Mouse (Mus musculus): ENCODE measurements at regions not wholly inside any gene's neighbourhood (a gene's known extent, or its start where the extent isn't known, plus 50 kb on each side); places are given as distances from the start of the nearest gene placed in this dataset.

GRCm38 (mm10) chr3:115792606-115793005 is 77.7 kb upstream of the S1pr1 start:
- Histone ChIP-seq H3K36me3 (no peaks in the 10 kb centered on the region), H3K4me3 (no peak overlapping the region), H3K4me1 (replicated peaks) (no peaks in the 10 kb centered on the region), H3K9me3 (no peaks in the 10 kb centered on the region), H3K4me2 (no peak overlapping the region), H3K27me3 (no peaks in the 10 kb centered on the region), H3K27ac (no peak overlapping the region), H3K9ac (no peak overlapping the region)
- no peak for ATAC-seq (ENCODE audit: low FRiP score)
- 72% methylated on average over 3 of the region's 4 CpGs for WGBS

- Histone ChIP-seq H3K9me3 (no peaks in the 10 kb centered on the region), H3K9ac (no peak overlapping the region), H3K27me3 (no peaks in the 10 kb centered on the region), H3K36me3 (no peaks in the 10 kb centered on the region), H3K27ac (no peak overlapping the region), H3K4me2 (no peak overlapping the region), H3K4me1 (replicated peaks) (no peaks in the 10 kb centered on the region), H3K4me3 (no peak overlapping the region)
- no peak for ATAC-seq (ENCODE audit: low FRiP score)
- WGBS = 65% methylated on average over 12 of the region's 12 CpGs
These were observed 78.6 kb upstream of the S1pr1 start for GRCm38 (mm10) chr3:115793344-115794059.

- ATAC-seq (ENCODE audit: low FRiP score) = no peak
- WGBS = 96% methylated on average over 10 of the region's 10 CpGs
- no peak overlapping the region for H3K4me2 ChIP-seq
- H3K4me1 ChIP-seq (replicated peaks) = no peaks in the 10 kb centered on the region
- H3K4me3 ChIP-seq = no peak overlapping the region
- no peak overlapping the region for H3K9ac ChIP-seq
- no peaks in the 10 kb centered on the region for H3K9me3 ChIP-seq
- H3K27me3 ChIP-seq = no peaks in the 10 kb centered on the region
- no peak overlapping the region for H3K27ac ChIP-seq
- H3K36me3 ChIP-seq = no peaks in the 10 kb centered on the region
These were observed 84.5 kb upstream of the S1pr1 start for GRCm38 (mm10) chr3:115799326-115799725.

GRCm38 (mm10) chr3:115799981-115800380 is 85.1 kb upstream of the S1pr1 start:
- no peaks in the 10 kb centered on the region for H3K27me3 ChIP-seq
- H3K9me3 ChIP-seq = no peaks in the 10 kb centered on the region
- no peaks in the 10 kb centered on the region for H3K36me3 ChIP-seq
- no peak overlapping the region for H3K4me3 ChIP-seq
- no peak overlapping the region for H3K27ac ChIP-seq
- WGBS = 88% methylated on average over 2 of the region's 2 CpGs
- ATAC-seq (ENCODE audit: low FRiP score) = no peak
- no peak overlapping the region for H3K9ac ChIP-seq
- no peak overlapping the region for H3K4me2 ChIP-seq
- no peaks in the 10 kb centered on the region for H3K4me1 ChIP-seq (replicated peaks)

- ATAC-seq (ENCODE audit: low FRiP score) = no peak
- H3K27ac ChIP-seq = no peak overlapping the region
- H3K36me3 ChIP-seq = no peaks in the 10 kb centered on the region
- H3K9ac ChIP-seq = no peak overlapping the region
- H3K27me3 ChIP-seq = no peaks in the 10 kb centered on the region
- H3K4me1 ChIP-seq (replicated peaks) = no peaks in the 10 kb centered on the region
- H3K9me3 ChIP-seq = no peaks in the 10 kb centered on the region
- no peak overlapping the region for H3K4me2 ChIP-seq
- no peak overlapping the region for H3K4me3 ChIP-seq
- 51% methylated on average over 5 of the region's 5 CpGs for WGBS
These were observed 86.0 kb upstream of the S1pr1 start for GRCm38 (mm10) chr3:115800873-115801272.

GRCm38 (mm10) chr3:115801581-115802200 is 85.9 kb upstream of the Dph5 start:
- Histone ChIP-seq H3K27me3 (no peaks in the 10 kb centered on the region), H3K9ac (no peak overlapping the region), H3K4me3 (no peak overlapping the region), H3K9me3 (no peaks in the 10 kb centered on the region), H3K4me1 (replicated peaks) (no peaks in the 10 kb centered on the region), H3K4me2 (no peak overlapping the region), H3K27ac (no peak overlapping the region), H3K36me3 (no peaks in the 10 kb centered on the region)
- WGBS = 81% methylated on average over 5 of the region's 5 CpGs
- no peak for ATAC-seq (ENCODE audit: low FRiP score)

GRCm38 (mm10) chr3:115804616-115805015 is 83.0 kb upstream of the Dph5 start:
- Histone ChIP-seq H3K27ac (no peak overlapping the region), H3K4me1 (replicated peaks) (no peaks in the 10 kb centered on the region), H3K4me3 (no peak overlapping the region), H3K27me3 (no peaks in the 10 kb centered on the region), H3K9me3 (no peaks in the 10 kb centered on the region), H3K4me2 (no peak overlapping the region), H3K36me3 (no peaks in the 10 kb centered on the region), H3K9ac (no peak overlapping the region)
- no peak for ATAC-seq (ENCODE audit: low FRiP score)
- 85% methylated on average over 3 of the region's 3 CpGs for WGBS

GRCm38 (mm10) chr3:115807032-115807431 is 80.6 kb upstream of the Dph5 start:
- no peak overlapping the region for H3K27ac ChIP-seq
- H3K36me3 ChIP-seq = no peaks in the 10 kb centered on the region
- no peak overlapping the region for H3K4me3 ChIP-seq
- H3K9me3 ChIP-seq = no peaks in the 10 kb centered on the region
- H3K4me2 ChIP-seq = no peak overlapping the region
- 84% methylated on average over 3 of the region's 3 CpGs for WGBS
- H3K27me3 ChIP-seq = no peaks in the 10 kb centered on the region
- no peaks in the 10 kb centered on the region for H3K4me1 ChIP-seq (replicated peaks)
- H3K9ac ChIP-seq = no peak overlapping the region
- ATAC-seq (ENCODE audit: low FRiP score) = no peak

GRCm38 (mm10) chr3:115815168-115815567 is 72.5 kb upstream of the Dph5 start:
- 79% methylated on average over 4 of the region's 4 CpGs for WGBS
- H3K27ac ChIP-seq = peak overlapping the region; percentile 18; the same call in 1 of the 2 replicates
- no peaks in the 10 kb centered on the region for H3K27me3 ChIP-seq
- no peaks in the 10 kb centered on the region for H3K36me3 ChIP-seq
- no peak overlapping the region for H3K4me3 ChIP-seq
- ATAC-seq (ENCODE audit: low FRiP score) = no peak
- H3K9ac ChIP-seq = no peak overlapping the region
- no peaks in the 10 kb centered on the region for H3K9me3 ChIP-seq
- no peak overlapping the region for H3K4me2 ChIP-seq
- H3K4me1 ChIP-seq (replicated peaks) = no peaks in the 10 kb centered on the region

- Histone ChIP-seq H3K4me2 (no peak overlapping the region), H3K4me1 (replicated peaks) (no peaks in the 10 kb centered on the region), H3K9me3 (no peaks in the 10 kb centered on the region), H3K9ac (no peak overlapping the region), H3K4me3 (no peak overlapping the region), H3K27ac (no peak overlapping the region), H3K36me3 (no peaks in the 10 kb centered on the region), H3K27me3 (no peaks in the 10 kb centered on the region)
- no peak for ATAC-seq (ENCODE audit: low FRiP score)
- 85% methylated on average over 12 of the region's 12 CpGs for WGBS
These were observed 72.0 kb upstream of the Dph5 start for GRCm38 (mm10) chr3:115815571-115816156.

- no peaks in the 10 kb centered on the region for H3K27me3 ChIP-seq
- ATAC-seq (ENCODE audit: low FRiP score) = no peak
- WGBS = 93% methylated on average over 6 of the region's 6 CpGs
- no peak overlapping the region for H3K9ac ChIP-seq
- no peak overlapping the region for H3K4me3 ChIP-seq
- H3K9me3 ChIP-seq = no peaks in the 10 kb centered on the region
- H3K4me1 ChIP-seq (replicated peaks) = no peaks in the 10 kb centered on the region
- H3K27ac ChIP-seq = no peak overlapping the region
- H3K4me2 ChIP-seq = no peak overlapping the region
- no peaks in the 10 kb centered on the region for H3K36me3 ChIP-seq
These were observed 71.1 kb upstream of the Dph5 start for GRCm38 (mm10) chr3:115816328-115817160.

GRCm38 (mm10) chr3:115817771-115818170 is 69.9 kb upstream of the Dph5 start:
- no peak for ATAC-seq (ENCODE audit: low FRiP score)
- no peak overlapping the region for H3K4me2 ChIP-seq
- H3K27me3 ChIP-seq = no peaks in the 10 kb centered on the region
- H3K9me3 ChIP-seq = no peaks in the 10 kb centered on the region
- H3K9ac ChIP-seq = no peak overlapping the region
- H3K36me3 ChIP-seq = no peaks in the 10 kb centered on the region
- 92% methylated on average over 5 of the region's 5 CpGs for WGBS
- no peaks in the 10 kb centered on the region for H3K4me1 ChIP-seq (replicated peaks)
- H3K27ac ChIP-seq = no peak overlapping the region
- no peak overlapping the region for H3K4me3 ChIP-seq
